Mouse (Mus musculus): ENCODE results near the gene Zfp266.
"Not testable (repeated sequence)": the region's sequence is repeated elsewhere in the genome, so short reads cannot be mapped to it uniquely, and the experiment has no call there.

The Zfp266 gene

GRCm38 (mm10) chr9:20521306-20521957 lies at the start of gene Zfp266:
Gene Zfp266 (minus strand): TSS chr9:20521417.
- DNase-seq, result peak; percentile 94 to 96

GRCm38 (mm10) chr9:20565326-20566030 lies 44.3 kb upstream of the Zfp266 start:
- not testable (repeated sequence) for DNase-seq

GRCm38 (mm10) chr9:20562177-20562576 lies 41.0 kb upstream of the Zfp266 start:
- DNase-seq, result no peak

- DNase-seq, result no peak
Measured at GRCm38 (mm10) chr9:20552698-20553097, 31.5 kb upstream of the Zfp266 start.

GRCm38 (mm10) chr9:20551781-20552275 lies 30.6 kb upstream of the Zfp266 start:
- no peak for DNase-seq

GRCm38 (mm10) chr9:20545151-20545550 lies 23.9 kb upstream of the Zfp266 start:
- peak; percentile 40 to 50 for DNase-seq

- DNase-seq, result peak; percentile 77 to 80
Measured at GRCm38 (mm10) chr9:20544070-20544821, 23.0 kb upstream of the Zfp266 start.

- DNase-seq, result peak in 1 of 2 experiments; percentile 10
Measured at GRCm38 (mm10) chr9:20543496-20543895, 22.3 kb upstream of the Zfp266 start.

- no peak for DNase-seq
Measured at GRCm38 (mm10) chr9:20536598-20536997, 15.4 kb upstream of the Zfp266 start.

- peak; percentile 19 to 45 for DNase-seq
Measured at GRCm38 (mm10) chr9:20534326-20534926, 13.2 kb upstream of the Zfp266 start.

GRCm38 (mm10) chr9:20520531-20521210 lies 546 bp downstream of the Zfp266 start:
- peak in 1 of 2 experiments; percentile 15 for DNase-seq

- DNase-seq, result no peak
Measured at GRCm38 (mm10) chr9:20519949-20520348, 1.3 kb downstream of the Zfp266 start.

GRCm38 (mm10) chr9:20518708-20519107 lies 2.5 kb downstream of the Zfp266 start:
- no peak for DNase-seq

GRCm38 (mm10) chr9:20517727-20518126 lies 3.5 kb downstream of the Zfp266 start:
- no peak for DNase-seq

GRCm38 (mm10) chr9:20514016-20514415 lies 7.2 kb downstream of the Zfp266 start:
- DNase-seq, result no peak

GRCm38 (mm10) chr9:20512714-20513113 lies 8.5 kb downstream of the Zfp266 start:
- DNase-seq, result no peak

- DNase-seq, result no peak
Measured at GRCm38 (mm10) chr9:20511645-20512044, 9.6 kb downstream of the Zfp266 start.

- DNase-seq, result no peak
Measured at GRCm38 (mm10) chr9:20510346-20510745, 10.9 kb downstream of the Zfp266 start.

GRCm38 (mm10) chr9:20509676-20510075 lies 11.5 kb downstream of the Zfp266 start:
- no peak for DNase-seq

- no peak for DNase-seq
Measured at GRCm38 (mm10) chr9:20504801-20505200, 16.4 kb downstream of the Zfp266 start.

- no peak for DNase-seq
Measured at GRCm38 (mm10) chr9:20493281-20493680, 27.9 kb downstream of the Zfp266 start.

- DNase-seq, result peak; percentile 84 to 92
Measured at GRCm38 (mm10) chr9:20492527-20493233, 28.5 kb downstream of the Zfp266 start, which contains the start of gene Zfp426. Gene Zfp426 (minus strand): TSS chr9:20492746.
